Mouse (Mus musculus) T-cell, adult 66 days (primary cell): ENCODE data around the gene Olfr1451. TPM values are rescaled to one million over a fixed set of nuclear protein-coding genes. Genes with fewer than 3 reads are reported as not detected.

ENCODE experiments used
- total RNA-seq, 2 experiments: library from RNA; stranded (reverse); gene quantifications; 3 replicates in 1 of 2; 4 replicates in 1 of 2; pipeline ENCODE4 v1.2.4; 2023

The Olfr1451 gene
- total RNA-seq, result not detected

DNA sequence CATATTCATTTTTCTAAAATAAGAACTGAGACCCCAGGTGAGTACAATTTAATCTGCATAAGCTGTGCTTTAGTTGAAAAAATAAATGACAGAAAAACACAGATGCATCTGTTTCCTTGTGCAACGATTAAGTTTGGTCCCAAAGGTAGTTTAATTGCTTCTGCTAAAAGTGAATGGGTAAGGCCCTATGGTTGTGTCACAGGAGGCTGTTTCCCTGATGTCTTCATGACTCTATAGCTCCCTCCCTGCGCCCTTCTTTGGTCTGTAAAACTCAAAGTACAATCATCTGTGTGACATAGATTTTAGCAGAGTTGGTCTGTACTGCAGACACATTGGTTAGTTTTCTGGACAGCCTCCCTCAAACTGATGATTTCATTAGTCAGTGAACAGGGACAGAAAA is at the start of gene Olfr1451:
Gene Olfr1451 (plus strand): TSS at position 301 of the 400 bp plus-strand sequence.

DNA sequence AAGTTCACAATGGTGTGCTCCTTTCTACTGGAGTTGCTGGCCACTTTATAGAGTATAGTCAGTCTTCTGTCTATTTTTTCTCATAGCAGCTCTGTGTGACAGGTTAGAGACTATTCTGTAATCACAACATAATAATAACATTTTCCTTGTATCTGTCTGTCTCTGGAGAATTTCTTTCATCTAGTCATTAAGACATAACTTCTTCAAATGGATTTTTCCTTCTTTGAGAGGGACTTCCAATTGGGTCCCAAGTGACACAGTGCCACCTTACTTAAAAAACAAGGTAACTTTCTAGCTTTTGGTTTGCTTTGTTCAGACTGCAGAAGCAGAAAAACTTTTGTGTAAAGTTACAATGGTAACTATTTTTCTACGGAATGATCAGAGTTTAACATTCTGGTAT is 44.9 kb upstream of the Olfr1451 start, which contains the start of gene Olfr1450:
Gene Olfr1450 (plus strand): TSS at position 301 of the 400 bp plus-strand sequence.

DNA sequence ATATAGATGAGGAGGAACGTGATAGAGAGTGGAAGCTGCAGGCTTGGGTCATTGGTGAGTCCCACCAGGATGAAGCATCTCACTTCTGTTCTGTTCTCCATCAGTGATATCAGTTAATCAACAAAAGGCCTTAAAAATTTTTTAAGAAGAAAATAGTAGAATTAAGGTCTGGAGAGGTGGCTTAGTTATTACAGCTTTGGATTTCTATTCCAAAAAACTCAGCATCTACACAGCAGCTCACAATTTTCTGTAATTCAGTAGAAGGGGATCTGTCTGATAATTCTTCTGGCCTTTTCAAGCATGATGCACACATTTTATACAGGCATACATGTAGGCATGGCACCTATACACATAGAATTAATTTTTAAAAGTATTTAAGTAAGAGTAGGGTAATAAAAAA is 33.4 kb downstream of the Olfr1451 start, which contains the start of gene Olfr1453:
Gene Olfr1453 (minus strand): TSS at position 101 of the 400 bp plus-strand sequence.

Other genes with a start within 250 kb of the Olfr1451 start
- gene Cntf, start 229.4 kb upstream of the Olfr1451 start, total RNA-seq, result 1 to 10 TPM; 5.7 to 6.1 TPM
- 10 to 100 TPM; 85.1 to 88.8 TPM for gene Zfp91, start 198.9 kb upstream of the Olfr1451 start, total RNA-seq
- gene Lpxn, start 198.8 kb upstream of the Olfr1451 start, total RNA-seq, result 10 to 100 TPM; 42.7 to 50.1 TPM
- 1 to 10 TPM; 4.5 to 5.5 TPM for gene Gm5244, start 148.3 kb upstream of the Olfr1451 start, total RNA-seq
- gene Olfr1444, start 137.7 kb upstream of the Olfr1451 start, total RNA-seq, result 1 to 10 TPM in 1 of 2 experiments, not detected in 1; 1.1 TPM
- not detected for gene Olfr1445, start 111.2 kb upstream of the Olfr1451 start, total RNA-seq
- gene Olfr1446, start 101.5 kb upstream of the Olfr1451 start, total RNA-seq, result not detected
- not detected for gene Olfr1447, start 91.3 kb upstream of the Olfr1451 start, total RNA-seq
- gene Olfr1448, start 70.6 kb upstream of the Olfr1451 start, total RNA-seq, result not detected
- not detected for gene Olfr1449, start 64.2 kb upstream of the Olfr1451 start, total RNA-seq
- gene Olfr1450, start 44.8 kb upstream of the Olfr1451 start, total RNA-seq, result not detected
- not detected for gene Olfr1453, start 33.3 kb downstream of the Olfr1451 start, total RNA-seq
- not detected for gene Olfr1454, start 65.6 kb downstream of the Olfr1451 start, total RNA-seq
- gene Olfr1457, start 102.9 kb downstream of the Olfr1451 start, total RNA-seq, result not detected
- not detected for gene Olfr1458, start 111.8 kb downstream of the Olfr1451 start, total RNA-seq
- gene Olfr1459, start 154.5 kb downstream of the Olfr1451 start, total RNA-seq, result under 1 TPM in 1 of 2 experiments, not detected in 1; 0.12 TPM
- not detected for gene Olfr1461, start 168.0 kb downstream of the Olfr1451 start, total RNA-seq
- not detected for gene Olfr1462, start 190.7 kb downstream of the Olfr1451 start, total RNA-seq
- gene Olfr1463, start 236.3 kb downstream of the Olfr1451 start, total RNA-seq, result not detected